Mouse (Mus musculus): Measurements from ENCODE around the gene Sun1.

The Sun1 gene

DNA sequence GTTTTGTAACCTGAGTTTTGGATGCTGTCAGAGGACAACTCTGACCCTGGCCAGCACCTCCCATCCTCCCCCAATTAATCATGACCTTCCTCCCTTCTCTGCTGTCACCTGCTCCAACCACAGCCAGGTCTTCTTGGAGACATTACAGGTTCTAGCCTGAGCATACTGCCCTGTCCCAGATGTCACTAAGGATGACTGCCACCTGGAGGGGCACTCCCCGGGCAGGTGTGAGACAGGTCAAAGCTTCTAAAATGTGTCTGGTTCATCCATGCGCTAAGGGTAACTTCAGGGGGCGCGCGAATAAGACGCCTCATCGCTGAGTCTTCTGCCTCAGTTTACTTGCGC is 51.3 kb downstream of the Sun1 start:
- DNase-seq (ENCODE audit: low spot score), result no peak

DNA sequence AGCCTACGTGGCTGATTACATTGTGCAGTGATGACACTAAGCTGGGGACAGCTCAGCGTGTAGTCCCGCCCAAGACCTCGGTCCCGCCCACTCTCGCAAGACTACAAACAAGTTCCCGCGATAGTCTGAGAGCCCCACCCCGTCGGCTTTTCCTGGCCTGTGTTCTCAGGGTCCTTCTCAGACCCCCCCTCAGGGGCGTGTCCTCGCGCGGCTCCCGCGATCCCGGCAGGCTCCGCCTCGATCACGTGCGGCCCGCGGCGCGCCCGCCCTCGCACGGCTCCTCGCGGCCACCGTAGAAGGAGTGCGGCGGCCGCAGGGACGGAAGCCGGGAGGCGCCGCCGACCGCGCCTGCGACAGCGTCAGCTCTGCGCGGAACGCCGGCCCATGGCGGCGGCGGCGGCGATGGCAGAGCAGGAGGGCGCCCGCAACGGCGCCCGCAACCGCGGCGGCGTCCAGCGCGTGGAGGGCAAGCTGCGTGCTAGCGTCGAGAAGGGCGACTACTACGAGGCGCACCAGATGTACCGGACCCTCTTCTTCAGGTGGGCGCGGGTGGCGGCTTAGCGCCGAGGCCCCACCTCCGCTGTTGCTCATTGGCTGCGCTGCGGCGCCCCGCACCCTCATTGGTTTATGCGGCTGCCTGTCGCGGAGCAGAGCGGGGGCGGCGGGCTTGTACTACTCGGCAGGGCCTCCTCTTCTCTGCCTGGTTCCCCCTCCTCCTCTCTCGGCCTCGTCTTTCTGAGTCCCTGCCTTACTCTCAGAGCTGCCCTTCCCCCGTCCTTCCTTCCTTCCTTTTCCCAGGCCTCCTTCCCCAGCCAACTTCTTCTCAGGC is 51.9 kb downstream of the Sun1 start, which contains the start of gene Get4:
Gene Get4, plus strand, starts transcription at position 244 of the 829 bp plus-strand sequence.
- peak; percentile 99 for DNase-seq (ENCODE audit: low spot score)

DNA sequence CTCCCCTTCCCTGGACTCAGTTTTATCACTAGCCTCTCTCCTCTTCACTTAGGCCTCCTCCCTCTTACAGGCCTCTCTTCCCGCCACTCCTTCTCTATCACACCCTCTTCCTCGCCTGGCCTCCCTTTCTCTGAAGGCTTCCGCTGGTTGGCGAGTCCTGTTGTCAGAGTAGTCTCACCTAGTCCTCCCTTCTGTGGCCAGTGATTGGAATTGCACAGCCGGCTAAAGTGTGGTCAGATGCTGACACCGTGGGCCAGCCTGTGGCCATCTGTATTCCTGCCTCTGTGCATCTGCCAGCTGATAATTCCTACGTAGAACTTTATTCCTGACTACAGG is 52.4 kb downstream of the Sun1 start:
- DNase-seq (ENCODE audit: low spot score), result no peak

DNA sequence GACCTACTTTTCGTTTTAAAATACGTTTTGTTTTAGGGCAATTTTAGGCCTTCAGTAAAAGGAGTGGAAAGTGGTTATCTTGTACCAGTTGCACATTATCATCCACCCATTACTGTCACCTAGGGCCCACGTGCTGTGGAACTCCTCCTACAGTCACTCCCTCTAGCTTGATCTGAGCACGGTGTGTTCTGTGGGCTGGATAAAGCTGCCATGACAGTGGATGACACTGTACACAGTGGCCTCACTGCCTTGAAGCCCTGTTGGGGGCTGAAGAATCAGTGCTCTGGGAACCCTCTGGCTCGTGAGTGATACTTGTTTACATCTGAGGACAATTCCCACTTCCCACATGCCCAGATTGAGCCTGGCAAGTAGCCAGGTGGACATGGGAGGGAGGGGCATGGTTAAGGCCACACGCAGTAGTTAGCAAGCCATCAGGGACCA is 52.9 kb downstream of the Sun1 start:
- DNase-seq (ENCODE audit: low spot score), result no peak

DNA sequence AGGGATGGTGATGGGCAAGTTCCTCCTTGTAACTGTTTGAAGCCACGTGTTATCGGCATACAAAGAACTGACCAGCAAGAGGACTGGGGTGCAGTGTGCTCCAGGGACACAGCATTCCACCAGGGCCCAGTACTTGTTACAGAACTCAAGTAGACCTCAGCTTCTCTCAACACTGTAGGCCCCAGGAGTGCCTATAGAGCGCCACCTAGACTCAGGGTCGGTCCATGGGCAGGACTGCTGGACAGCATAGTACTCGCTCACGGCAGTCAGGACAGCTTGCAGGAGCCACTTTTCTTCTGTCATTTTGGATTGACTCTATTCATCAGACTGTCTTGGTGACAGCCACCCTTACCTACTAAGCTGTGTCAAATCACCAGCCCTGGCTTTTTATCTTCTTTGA is 54.5 kb downstream of the Sun1 start:
- no peak for DNase-seq (ENCODE audit: low spot score)

DNA sequence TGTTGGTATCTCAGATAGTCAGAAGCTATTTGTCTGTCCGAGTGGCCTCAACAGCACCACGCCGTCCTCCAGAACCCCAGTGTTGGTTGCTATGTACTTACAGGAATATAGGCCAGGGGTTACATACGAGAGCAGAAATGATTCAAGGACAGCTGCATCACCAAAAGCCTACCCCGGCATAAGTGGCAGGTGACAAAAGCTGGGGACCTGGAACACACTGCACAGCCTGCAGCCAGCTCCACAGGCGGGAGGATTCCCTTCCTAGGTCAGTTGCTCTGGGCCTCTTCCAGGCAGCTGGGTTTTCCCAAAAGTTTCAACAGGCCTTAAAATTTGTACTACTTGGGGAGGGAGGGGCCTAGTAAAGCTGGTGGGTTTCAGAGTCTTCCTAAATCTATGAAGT is 55.3 kb downstream of the Sun1 start:
- no peak for DNase-seq (ENCODE audit: low spot score)

DNA sequence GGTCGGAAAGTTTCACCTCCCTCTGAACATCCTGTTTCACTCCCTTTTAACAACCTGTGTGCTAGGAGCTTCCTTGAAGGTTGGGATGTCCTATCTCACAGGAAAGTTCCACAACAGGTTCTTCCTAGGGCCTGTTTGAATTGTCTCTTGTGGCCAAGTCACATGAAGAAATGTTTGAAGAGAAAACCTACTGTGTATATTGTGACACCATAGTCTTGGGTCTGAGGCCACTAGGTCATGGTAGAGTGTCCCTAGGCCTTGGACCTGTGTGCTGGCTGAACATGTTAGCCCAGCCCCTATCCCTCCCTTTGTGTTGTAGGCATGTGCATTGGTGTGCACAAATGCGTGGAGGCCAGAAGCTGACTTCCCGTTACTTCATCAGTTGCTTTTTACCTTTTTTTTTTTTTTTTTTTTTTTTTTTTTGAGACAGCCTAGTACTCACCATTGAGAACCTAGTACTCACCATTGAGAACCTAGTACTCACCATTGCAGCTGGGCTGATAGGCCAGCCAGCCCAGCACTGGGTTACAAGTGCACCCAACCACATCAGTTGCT is 55.9 kb downstream of the Sun1 start:
- DNase-seq (ENCODE audit: low spot score), result no peak

DNA sequence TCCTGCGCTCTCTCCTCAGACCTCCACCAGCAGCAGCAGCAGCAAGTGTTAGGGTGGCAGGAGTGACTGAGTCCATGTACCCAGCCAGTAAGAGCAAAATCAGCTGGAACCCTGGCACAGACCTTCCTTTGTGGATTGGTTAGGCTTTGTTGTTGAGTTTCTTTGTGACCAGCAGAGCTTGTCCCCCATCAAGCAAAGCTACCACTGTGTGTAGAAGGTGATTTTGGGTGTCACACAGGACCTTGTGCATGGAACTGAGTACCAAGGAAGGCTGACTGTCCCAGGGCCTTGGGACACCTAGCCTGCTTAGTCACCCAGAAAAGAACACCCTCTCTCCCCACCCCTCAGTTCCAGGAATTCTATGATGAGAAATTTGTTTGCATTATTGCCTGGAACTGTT is 56.8 kb downstream of the Sun1 start:
- DNase-seq (ENCODE audit: low spot score), result no peak

DNA sequence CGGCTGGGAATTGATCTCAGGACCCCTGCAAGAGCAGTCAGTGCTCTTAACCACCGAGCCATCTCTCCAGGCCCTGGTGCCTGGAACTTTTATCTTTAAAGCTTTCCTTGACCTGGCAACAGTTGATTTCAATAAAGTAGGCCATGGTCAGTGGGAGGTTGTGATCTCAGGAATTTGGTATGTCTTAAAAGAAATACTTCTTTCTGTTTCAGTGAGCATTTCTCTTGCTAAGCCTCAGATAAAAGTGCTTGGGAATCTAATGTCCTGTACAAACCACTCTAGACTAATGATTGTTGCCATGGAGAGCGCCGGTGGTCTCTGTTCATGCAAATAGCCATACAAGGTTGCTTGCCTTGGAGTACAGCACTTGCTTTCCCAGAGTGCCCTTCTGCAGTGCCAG is 57.4 kb downstream of the Sun1 start:
- no peak for DNase-seq (ENCODE audit: low spot score)

DNA sequence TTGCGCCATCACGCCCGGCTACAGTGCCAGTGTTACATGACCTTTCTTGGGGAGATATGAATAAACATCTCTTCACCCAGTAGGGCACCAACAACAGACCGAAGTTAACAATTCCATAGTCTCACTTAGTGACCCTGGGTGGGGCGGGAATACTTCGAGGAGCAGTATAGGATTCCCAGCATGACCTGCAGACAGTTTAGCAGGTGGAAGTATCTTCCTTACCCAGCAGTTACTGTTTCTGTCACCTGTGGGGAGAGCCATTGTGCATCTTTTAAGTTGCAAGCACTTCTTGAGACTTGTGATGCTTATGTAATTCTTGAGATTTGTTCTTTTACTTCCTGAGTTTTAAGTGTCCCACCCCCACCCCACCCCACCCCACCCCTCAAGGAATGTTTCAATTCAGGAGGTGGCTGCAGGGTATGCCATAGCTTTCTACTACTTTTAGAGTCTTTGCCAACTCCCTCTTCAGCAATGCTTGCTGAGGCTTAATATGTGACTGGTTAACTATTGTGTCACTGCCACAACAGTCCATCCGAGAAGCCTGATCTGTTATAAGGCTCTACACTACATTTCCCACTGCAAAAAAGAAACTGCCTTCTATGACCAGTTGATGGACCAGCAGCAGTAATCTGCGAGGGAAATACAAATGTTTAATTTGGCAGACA is 58.1 kb downstream of the Sun1 start:
- DNase-seq (ENCODE audit: low spot score), result no peak

DNA sequence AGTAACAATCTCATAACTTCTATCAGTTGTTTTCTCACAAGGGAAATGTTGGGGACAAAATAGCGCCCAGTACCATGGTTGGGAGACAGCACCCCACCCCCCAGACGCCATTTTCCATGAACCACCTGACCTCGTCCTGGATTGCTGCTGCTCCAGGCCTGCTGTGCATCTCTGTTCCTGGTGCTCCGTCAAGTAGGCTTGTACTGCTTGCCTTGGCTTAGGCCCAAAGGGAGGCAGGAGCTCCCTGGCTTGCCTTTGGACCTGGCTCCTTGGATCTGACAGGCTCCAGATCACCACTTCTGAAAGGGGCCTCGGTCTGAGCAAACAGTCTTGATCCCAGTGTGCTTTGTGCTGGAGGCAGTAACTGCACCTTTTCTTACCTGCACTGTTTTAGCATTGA is 59.4 kb downstream of the Sun1 start:
- DNase-seq (ENCODE audit: low spot score), result no peak

DNA sequence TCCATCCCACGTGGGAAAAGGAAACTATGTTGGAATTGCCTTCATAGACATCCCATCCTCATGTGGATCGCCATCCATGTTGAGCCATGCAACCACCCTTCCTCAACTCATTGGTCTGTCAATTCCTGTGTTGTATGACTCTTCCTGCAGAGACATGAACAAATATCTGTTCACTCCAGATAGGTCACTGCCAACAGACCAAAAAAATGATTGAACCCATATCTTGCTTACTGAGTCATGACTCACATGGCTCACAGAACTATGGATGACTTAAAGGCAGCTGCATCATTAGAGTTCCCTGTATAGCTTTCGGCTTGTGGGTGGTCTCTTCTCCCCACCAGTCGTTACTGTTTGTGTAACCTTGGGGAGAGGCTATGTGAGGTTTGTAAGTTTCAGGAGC is 61.0 kb downstream of the Sun1 start:
- DNase-seq (ENCODE audit: low spot score), result no peak

DNA sequence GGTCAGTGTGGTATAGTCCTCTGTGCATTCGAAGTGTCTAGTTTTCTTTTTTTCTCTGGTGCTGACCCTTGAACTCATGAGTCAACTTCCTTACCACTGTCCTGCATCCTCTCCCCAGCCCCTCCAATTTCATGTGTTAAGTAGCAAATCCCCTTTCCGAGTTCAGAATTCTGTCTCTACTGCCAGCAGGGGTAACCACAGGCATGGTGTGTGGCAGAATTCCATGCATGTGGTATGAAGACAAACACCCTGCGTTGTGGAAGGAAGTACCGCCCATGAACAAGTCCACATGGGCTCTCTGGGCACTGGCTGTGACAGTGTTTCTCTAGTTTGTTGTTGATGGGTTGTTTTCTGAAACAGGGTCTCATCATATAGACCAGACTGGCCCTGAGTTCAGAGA is 67.2 kb downstream of the Sun1 start:
- DNase-seq (ENCODE audit: low spot score), result no peak

DNA sequence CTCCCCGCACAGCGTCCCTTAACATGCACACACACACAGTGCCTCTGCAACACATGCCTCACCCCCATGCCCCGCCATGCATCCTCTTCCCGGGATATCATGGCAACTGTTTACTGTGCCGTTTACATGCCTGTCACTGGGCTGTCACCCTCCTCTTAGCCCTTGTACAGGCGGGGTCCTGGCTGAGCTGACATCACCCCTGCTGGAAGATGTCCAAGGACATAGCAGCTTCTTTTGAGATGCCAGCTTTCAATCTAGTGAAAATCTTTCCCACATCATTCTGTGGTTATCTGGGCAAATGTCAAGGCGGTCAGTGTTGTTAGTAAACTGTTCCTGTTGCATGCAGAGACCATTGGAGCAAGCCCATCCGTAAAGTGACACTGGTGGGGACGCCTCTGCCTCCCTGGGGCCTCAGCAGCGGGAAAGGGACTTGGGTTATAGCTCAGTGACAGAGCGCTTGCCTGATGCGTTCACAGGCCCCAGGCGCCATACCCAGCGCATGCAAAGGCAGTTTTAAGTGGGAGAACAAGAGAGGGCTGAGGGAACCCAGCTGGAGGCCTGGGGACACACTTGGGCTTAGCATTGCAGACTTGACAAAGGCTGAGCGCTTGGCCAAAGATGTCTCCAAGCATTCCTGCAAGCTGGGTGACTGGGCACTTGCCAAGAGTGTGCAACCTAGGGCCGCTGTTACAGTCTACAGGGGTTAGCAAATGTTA is 70.5 kb downstream of the Sun1 start:
- no peak for DNase-seq (ENCODE audit: low spot score)

DNA sequence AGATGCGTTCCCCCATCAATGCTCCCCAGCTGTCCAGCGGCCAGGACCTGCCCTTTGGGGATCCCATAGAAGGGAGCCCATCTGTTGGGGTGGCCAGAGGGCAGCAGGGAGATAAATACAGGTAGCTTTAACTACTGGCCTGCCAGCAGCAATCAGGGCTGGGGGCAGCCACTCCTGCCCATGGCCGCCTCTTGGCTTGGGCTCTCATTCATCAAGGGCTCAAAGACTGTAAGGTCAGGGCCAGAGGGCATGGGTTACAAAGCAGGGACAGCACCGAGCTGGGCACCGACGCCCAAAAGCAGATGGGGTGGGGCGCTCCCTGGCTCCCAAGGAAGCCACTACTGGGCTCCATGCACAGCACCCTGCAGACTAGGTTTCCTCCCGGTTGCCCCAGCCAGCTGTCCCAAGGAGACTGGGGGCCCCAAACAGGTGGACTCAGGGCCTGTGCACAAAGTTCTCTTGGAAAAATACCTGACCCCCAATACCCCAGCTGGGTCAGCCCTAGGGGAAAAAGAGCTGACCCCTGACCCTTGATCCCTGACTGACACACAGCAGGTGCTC is 71.6 kb downstream of the Sun1 start:
- DNase-seq (ENCODE audit: low spot score), result no peak

DNA sequence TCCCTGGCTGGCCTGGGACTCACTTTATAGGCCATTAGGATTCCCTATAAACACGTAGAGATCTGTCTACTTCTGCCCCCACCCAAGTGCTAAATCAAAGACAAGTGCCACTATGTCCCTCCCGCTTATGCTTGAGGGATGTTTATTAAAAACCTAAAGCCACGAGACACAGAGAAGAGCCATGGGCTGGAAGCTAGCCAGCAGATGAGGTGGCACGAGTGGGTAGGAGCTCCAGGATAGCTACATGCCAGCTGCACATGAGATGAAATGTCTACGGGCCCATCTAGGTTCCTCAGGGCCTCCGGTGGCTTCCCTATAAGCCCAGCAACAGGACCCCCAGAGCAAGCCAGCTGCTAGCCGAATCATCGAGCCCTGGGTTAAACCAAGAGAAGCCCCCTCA is 76.8 kb downstream of the Sun1 start:
- DNase-seq (ENCODE audit: low spot score), result no peak

DNA sequence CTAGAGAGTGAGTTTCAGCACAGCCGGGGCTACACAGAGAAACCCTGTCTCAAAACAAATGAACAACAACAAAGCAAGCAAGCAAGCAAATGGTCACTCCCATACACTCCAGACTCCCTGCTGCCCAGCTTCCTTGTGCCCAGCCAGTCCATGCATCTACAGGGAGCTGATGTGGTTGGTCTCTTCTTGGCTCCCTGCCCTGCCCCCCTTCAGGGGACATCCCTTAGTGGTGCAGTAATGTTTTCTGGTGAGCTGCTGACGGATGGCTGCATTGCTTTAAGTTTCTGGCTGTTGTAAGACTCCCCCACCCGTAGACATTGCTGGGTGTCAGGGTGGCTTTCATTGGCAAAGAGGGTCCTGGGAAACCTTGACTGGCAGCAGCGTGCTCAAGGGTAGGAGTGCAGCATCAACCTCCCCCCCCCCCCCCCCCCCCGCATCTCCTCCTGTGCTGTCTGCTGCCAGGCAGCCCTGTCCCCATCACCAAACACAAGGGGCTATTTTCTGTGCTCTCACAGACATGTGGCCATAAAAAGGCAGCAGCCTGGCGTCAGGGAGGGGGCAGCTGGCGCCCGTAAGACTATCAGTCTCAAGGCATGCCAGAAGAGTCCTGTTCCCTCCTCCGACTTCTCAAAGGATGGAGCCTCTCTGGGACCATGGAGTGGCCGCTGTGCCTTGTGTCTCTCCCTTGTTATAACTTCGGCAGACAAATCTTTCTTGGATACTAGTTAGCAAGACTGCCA is 81.1 kb downstream of the Sun1 start:
- DNase-seq (ENCODE audit: low spot score), result no peak

DNA sequence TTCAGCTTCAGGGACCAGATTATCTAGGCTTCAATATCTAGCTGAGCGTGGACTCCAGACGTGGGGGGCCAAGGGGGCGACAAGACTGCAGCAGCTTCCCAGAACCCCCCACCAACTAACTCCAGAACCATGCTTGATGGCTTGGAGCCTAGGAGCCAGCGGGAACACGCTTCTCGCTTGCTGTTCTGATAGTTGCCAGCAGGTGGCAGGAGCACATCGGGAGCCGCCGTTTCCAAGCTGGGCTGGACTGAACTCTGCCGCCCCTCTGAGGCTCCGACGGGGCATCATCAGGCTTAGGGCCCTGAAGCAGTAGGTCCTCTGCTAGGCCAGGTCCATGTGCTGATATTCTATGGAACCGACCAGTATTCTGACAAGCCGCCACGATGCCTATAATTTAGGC is 81.8 kb downstream of the Sun1 start:
- peak; percentile 73 for DNase-seq (ENCODE audit: low spot score)

DNA sequence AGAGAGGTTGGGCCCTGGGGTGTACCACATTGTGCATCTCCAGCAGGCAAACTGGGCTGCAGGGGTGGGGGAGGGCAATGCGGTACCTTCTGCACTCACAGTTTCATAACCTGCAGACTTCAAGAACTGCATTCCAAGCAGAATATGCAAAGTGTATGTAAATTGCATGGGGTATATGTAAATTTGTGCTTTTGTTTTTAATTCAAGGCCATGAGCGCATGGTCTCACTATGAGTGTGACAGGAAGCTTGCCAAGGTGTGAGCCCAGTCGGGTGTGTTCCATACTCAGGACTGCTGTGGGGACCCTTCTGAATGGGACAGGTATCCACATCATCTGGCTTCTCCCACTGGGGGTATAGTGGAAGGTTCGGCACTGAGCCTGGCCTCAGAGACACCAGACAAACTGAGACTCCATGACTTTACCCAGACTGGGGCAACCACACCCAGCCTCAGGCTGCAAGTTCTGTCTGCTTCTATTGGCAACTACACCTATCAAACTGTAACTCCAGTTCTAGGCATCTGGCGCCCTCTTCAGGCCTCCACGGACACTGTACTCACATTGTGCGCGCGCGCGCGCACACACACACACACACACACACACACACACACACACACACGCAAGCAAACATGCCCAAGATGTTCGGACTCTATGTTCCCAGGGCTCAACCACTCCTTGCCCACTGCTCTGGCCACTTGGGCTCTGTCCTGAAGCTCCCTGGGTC is 83.2 kb downstream of the Sun1 start:
- no peak for DNase-seq (ENCODE audit: low spot score)

DNA sequence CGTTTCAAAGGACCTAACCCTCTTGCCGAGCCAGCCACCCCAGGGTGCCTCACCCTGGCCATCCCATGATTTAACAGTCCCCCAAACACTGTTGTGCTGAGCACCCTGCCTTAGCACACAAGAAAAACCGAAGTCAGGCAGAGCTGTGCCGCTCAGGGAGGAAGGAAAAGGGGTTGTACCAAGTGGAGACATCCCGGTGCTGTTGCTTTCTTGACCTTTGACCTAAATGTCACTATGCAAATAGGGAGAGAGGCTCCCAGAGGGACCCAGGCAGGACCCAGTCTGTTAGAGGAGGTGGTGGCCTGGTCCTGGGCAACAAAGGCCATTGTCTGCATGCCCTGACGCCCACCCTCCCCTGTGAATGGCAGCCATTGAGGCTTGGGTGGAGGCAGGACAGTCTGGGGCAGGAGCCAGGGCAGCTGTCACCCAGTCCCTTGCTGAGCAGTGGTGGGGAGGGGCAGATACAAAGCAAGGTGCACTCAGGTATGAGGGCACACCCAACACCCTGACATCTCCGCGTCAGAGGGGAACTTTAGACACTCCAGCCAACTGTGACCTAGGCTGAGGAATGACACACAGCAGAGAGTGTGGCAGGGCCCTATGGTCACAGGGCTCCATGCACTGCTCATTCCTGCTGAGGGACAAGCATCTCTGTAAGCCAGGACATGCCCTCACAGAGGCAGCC is 85.1 kb downstream of the Sun1 start:
- no peak for DNase-seq (ENCODE audit: low spot score)
